Mouse (Mus musculus) spleen, postnatal 14 days (tissue): ENCODE results near the gene C530008M17Rik.
"Not testable (repeated sequence)": the region's sequence is repeated elsewhere in the genome, so short reads cannot be mapped to it uniquely, and the experiment has no call there.

Experiments
- DNase-seq, 2 experiments: peaks; one replicate each; pipeline ENCODE4 v3.0.0; 2021 to 2022; ENCODE audit warnings: low spot score in 2 of 2

The C530008M17Rik gene

GRCm38 (mm10) chr5:76904713-76905404, 248.5 kb downstream of the C530008M17Rik start:
- no peak for DNase-seq

- DNase-seq = peak; percentile 96 to 99
Measured at GRCm38 (mm10) chr5:76905405-76906154, 249.3 kb downstream of the C530008M17Rik start, which contains the start of gene Aasdh. Gene Aasdh (minus strand): TSS chr5:76905514.

GRCm38 (mm10) chr5:76906155-76906499, 249.8 kb downstream of the C530008M17Rik start:
- DNase-seq = no peak

- no peak for DNase-seq
Measured at GRCm38 (mm10) chr5:76910807-76911206, 254.5 kb downstream of the C530008M17Rik start.

GRCm38 (mm10) chr5:76912522-76912921, 256.2 kb downstream of the C530008M17Rik start:
- DNase-seq = not testable (repeated sequence)

GRCm38 (mm10) chr5:76922833-76923232, 266.5 kb downstream of the C530008M17Rik start:
- DNase-seq = no peak
